Mouse (Mus musculus) bone marrow macrophage, adult 2 months (primary cell): ENCODE results near the gene Stkld1.

Experiments
- CTCF ChIP-seq: IDR thresholded peaks from 2 replicates; pipeline ENCODE4 v1.5.1; 2012; ENCODE audit warnings: low read depth, mild to moderate bottlenecking, low read length, moderate library complexity
- POLR2A ChIP-seq: IDR thresholded peaks from 2 replicates; pipeline ENCODE4 v1.6.1; 2012; ENCODE audit warnings: mild to moderate bottlenecking, low read depth, low read length, borderline replicate concordance

GRCm38 (mm10) chr2:26973960-26974359, 40.1 kb downstream of the Stkld1 start:
- TF ChIP-seq POLR2A (no peak), CTCF (no peak)
